Mouse (Mus musculus) forebrain, postnatal 0 days (tissue): ENCODE measurements around the gene Egr2. TPM values are rescaled to one million over a fixed set of nuclear protein-coding genes. Genes with fewer than 3 reads are reported as not detected.

ENCODE experiments used
- ATAC-seq: fragments of 200-750 bp; cut with Nextera tagmentation; 2 replicates; pipeline ENCODE4 v1.8.0; 2017; ENCODE audit warnings: mild to moderate bottlenecking, moderate library complexity
- DNase-seq: peaks from one replicate; pipeline ENCODE4 v3.0.0-alpha.2; 2015
- H3K27ac ChIP-seq: fragments of 300-500 bp; sonication (generic); 2 replicates; pipeline ENCODE4 v1.5.1; 2014; ENCODE audit warnings: low read depth, mild to moderate bottlenecking, antibody characterized with exemption, low read length, moderate library complexity, mixed read lengths
- H3K27me3 ChIP-seq: fragments of 300-500 bp; sonication (generic); 2 replicates; pipeline ENCODE4 v1.6.1; 2014; ENCODE audit warnings: mild to moderate bottlenecking, low read length, mixed read lengths; ENCODE audit not compliant: insufficient read depth
- H3K36me3 ChIP-seq: fragments of 300-500 bp; sonication (generic); 2 replicates; pipeline ENCODE4 v1.6.1; 2014; ENCODE audit warnings: mild to moderate bottlenecking, moderate library complexity; ENCODE audit not compliant: insufficient read depth
- H3K4me1 ChIP-seq: fragments of 300-500 bp; sonication (generic); 2 replicates; pipeline ENCODE4 v1.6.1; 2014; ENCODE audit warnings: antibody characterized with exemption; ENCODE audit not compliant: insufficient read depth
- H3K4me2 ChIP-seq: fragments of 300-500 bp; sonication (generic); 2 replicates; pipeline ENCODE4 v1.6.1; 2014; ENCODE audit warnings: low read depth, mild to moderate bottlenecking, moderate library complexity
- H3K4me3 ChIP-seq: fragments of 300-500 bp; sonication (generic); 2 replicates; pipeline ENCODE4 v1.5.1; 2014; ENCODE audit warnings: low read depth, low read length, mixed read lengths
- H3K9ac ChIP-seq: fragments of 300-500 bp; sonication (generic); 2 replicates; pipeline ENCODE4 v1.6.1; 2014; ENCODE audit warnings: mild to moderate bottlenecking
- H3K9me3 ChIP-seq: fragments of 300-500 bp; sonication (generic); 2 replicates; pipeline ENCODE4 v1.6.1; 2016; ENCODE audit warnings: low read length
- CTCF ChIP-seq: sonication (generic); IDR thresholded peaks from 2 replicates; pipeline ENCODE4 v1.5.1; 2016; ENCODE audit warnings: antibody characterized with exemption, control low read depth, low read depth
- WGBS: fragments of 180-500 bp; shearing (Covaris S2); extraction: QIAGEN DNeasy Blood & Tissue Kit; methylation state at CpG from one replicate; pipeline ENCODE4 v1.1.7; 2014; 5-methylcytosine and 5-hydroxymethylcytosine counted together
- polyA plus RNA-seq: library from polyadenylated mRNA; unstranded; fragments of >200 nt; fragmentation: Nextera tagmentation; extraction: Ambion mirVana; gene quantifications from 2 replicates; pipeline ENCODE4 v1.2.1, GENCODE M21; 2015
- total RNA-seq: library from RNA; depleted of rRNA; stranded (reverse); fragments of >200 nt; gene quantifications from 2 replicates; pipeline ENCODE4 v1.2.3, GENCODE M21; 2014

Gene Egr2
- total and polyA plus RNA-seq, 2 experiments from 2014 or later = 1.1 to 1.3 TPM

DNA sequence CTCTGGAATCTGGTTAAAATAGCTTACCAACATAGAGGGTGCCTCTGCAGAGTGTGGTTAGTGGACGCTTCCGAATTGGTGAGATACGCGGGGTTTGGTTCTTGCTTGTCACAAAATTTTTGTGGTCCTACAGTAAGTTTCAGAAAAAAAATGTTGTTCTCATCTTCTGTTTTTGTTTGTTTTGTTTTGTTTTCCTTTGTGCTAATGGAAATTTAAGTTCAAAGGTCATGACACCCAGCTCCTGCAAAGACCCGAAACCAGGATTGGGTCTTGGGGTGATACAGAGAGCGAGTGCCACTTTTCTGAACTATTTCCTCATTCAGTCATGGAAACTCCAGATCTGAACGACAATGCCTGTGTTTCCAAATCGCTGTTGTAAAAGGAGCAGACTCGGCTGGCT is 37.3 kb upstream of the Egr2 start:
- no peak overlapping the region for H3K9ac ChIP-seq
- H3K4me1 ChIP-seq = no peaks in the 10 kb centered on the region
- DNase-seq (no peak), ATAC-seq (no peak)
- no peaks in the 10 kb centered on the region for H3K36me3 ChIP-seq
- TF ChIP-seq CTCF = no peak
- no peak overlapping the region for H3K4me3 ChIP-seq
- no peaks in the 10 kb centered on the region for H3K27me3 ChIP-seq
- no peaks in the 10 kb centered on the region for H3K9me3 ChIP-seq
- 95% methylated on average over 9 of the region's 9 CpGs for WGBS
- H3K27ac ChIP-seq = no peak overlapping the region
- no peak overlapping the region for H3K4me2 ChIP-seq

DNA sequence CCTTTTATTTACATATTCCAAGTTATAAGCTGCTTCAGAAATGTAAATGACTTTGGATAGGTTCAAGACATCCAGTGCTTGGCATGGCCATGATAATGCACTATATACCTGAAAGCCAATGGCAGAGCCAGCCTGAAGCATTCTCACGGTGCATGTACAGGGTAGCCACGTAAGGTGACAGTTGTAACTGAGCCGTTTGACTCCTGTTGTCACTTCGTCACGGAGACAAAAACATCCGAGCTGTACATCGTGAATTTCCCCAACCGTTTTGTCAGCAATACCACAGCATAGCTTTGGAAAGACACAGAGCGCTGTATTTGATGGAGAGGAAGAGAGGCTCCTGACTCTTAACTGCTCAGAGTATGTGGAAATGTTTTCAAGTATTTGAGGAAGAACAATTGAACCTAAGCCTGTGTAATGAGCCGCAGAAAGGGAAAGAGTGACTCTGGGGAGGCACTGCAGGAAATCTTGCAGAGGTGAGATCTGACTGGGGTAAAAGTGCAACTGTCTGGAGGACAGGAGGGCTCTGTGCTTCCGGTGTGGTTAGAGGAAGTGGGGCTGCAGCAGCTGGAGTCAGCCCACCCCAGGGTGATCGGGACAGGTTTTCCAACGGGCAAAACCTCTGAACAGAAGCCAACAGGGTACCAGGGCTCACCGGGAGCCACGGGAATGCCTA is 31.8 kb upstream of the Egr2 start:
- Histone ChIP-seq H3K9ac (no peak overlapping the region), H3K9me3 (no peaks in the 10 kb centered on the region), H3K36me3 (no peaks in the 10 kb centered on the region), H3K4me1 (no peaks in the 10 kb centered on the region), H3K27me3 (no peaks in the 10 kb centered on the region), H3K4me2 (no peak overlapping the region), H3K27ac (no peak overlapping the region), H3K4me3 (no peak overlapping the region)
- WGBS = 61% methylated on average over 15 of the region's 15 CpGs
- DNase-seq (no peak), ATAC-seq (no peak)
- no peak for TF ChIP-seq CTCF

DNA sequence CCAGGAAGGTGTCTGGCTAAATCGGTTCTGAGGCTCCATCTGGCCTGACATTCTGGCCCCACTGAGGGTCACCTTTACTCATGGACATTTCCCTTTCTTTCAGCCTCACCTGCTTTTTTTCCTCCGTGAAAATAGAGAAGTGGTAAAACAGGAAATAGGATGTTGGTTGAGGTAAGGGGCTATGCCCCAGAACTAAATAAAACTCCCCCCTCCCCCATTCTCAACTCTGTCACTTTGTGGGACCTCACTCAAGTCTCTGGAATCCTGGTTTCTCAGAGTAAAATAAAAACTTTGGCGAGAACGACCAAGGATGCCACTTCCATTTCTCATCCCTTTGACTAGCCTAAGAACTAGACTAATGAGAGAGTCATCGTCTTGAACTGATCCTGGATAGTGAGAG is 31.2 kb upstream of the Egr2 start:
- no peak for DNase-seq
- no peak overlapping the region for H3K9ac ChIP-seq
- ATAC-seq = no peak
- no peaks in the 10 kb centered on the region for H3K36me3 ChIP-seq
- no peak overlapping the region for H3K27ac ChIP-seq
- 65% methylated on average over 5 of the region's 5 CpGs for WGBS
- no peak overlapping the region for H3K4me2 ChIP-seq
- no peaks in the 10 kb centered on the region for H3K9me3 ChIP-seq
- H3K27me3 ChIP-seq = no peaks in the 10 kb centered on the region
- no peak overlapping the region for H3K4me3 ChIP-seq
- no peaks in the 10 kb centered on the region for H3K4me1 ChIP-seq
- no peak for TF ChIP-seq CTCF

DNA sequence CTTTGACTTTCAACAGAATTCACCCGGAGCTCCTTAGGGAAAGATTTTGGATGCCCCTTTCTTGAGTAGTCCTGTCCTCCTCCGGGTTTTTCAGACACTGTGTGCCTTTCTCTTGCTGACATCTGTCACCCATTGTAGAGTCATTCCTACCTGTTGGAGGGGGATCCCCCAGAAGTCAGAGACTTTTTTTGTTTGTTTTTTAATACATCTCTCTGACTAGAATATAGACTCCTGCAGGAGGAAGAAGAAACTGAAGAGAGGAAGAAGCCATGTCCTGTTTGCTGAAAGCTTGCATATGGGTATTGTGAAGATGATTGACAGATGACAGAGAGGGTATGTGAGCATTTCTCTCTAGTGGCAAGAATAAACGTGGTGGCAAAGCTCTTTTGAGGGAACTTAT is 30.0 kb upstream of the Egr2 start:
- no peaks in the 10 kb centered on the region for H3K36me3 ChIP-seq
- H3K9ac ChIP-seq = no peak overlapping the region
- no peak overlapping the region for H3K4me3 ChIP-seq
- no peaks in the 10 kb centered on the region for H3K4me1 ChIP-seq
- TF ChIP-seq CTCF = no peak
- ATAC-seq (no peak), DNase-seq (no peak)
- no peak overlapping the region for H3K27ac ChIP-seq
- no peaks in the 10 kb centered on the region for H3K27me3 ChIP-seq
- WGBS = 73% methylated on average over 3 of the region's 3 CpGs
- no peak overlapping the region for H3K4me2 ChIP-seq
- no peaks in the 10 kb centered on the region for H3K9me3 ChIP-seq

DNA sequence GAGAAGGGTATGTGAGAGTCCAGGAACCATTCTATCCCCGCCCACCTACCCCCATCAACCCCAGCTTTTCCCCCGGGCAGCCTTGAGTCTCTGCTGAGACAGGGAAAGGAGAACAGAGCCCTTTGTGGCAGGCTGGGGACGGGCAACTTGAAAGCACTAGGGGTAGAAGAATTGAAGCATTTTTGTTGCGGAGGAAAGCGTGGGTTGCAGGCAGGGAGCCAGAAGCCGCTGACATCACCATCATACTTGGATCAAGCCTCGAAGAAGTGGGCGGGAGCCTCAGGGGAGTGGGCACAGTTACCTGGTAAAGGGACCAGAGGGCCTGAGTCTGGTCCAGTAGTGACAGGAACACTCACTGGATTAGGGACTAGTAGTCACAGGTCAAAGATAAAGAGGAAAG is 23.1 kb upstream of the Egr2 start:
- H3K27me3 ChIP-seq = no peaks in the 10 kb centered on the region
- no peaks in the 10 kb centered on the region for H3K4me1 ChIP-seq
- ATAC-seq = no peak
- no peak for DNase-seq
- 38% methylated on average over 8 of the region's 8 CpGs for WGBS
- H3K36me3 ChIP-seq = no peaks in the 10 kb centered on the region
- H3K9ac ChIP-seq = no peak overlapping the region
- no peak for TF ChIP-seq CTCF
- H3K9me3 ChIP-seq = no peaks in the 10 kb centered on the region
- no peak overlapping the region for H3K4me3 ChIP-seq
- no peak overlapping the region for H3K4me2 ChIP-seq
- no peak overlapping the region for H3K27ac ChIP-seq

DNA sequence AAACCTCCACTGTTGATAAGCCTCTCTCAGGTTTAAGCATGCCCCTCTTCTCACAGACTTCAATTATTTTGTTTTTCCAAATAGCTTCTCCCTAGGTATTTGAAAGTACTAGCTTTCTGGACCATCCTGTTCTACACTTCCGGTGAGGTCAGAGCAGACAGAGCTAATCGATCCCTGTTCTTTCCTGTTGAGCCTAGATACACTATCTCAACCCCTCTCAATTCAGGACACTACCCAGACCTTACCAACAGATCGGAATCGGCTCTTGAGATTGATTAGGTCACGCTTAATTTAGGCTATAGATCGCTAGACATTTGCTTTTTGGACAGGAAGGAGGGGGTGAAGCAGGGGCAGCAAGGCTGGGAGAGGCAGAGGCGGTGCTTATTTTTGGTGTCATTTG is 22.4 kb upstream of the Egr2 start:
- DNase-seq = no peak
- no peak overlapping the region for H3K4me3 ChIP-seq
- H3K4me2 ChIP-seq = no peak overlapping the region
- no peak overlapping the region for H3K9ac ChIP-seq
- TF ChIP-seq CTCF = no peak
- ATAC-seq = no peak
- H3K4me1 ChIP-seq = no peaks in the 10 kb centered on the region
- no peak overlapping the region for H3K27ac ChIP-seq
- 76% methylated on average over 7 of the region's 7 CpGs for WGBS
- no peaks in the 10 kb centered on the region for H3K9me3 ChIP-seq
- no peaks in the 10 kb centered on the region for H3K36me3 ChIP-seq
- no peaks in the 10 kb centered on the region for H3K27me3 ChIP-seq

DNA sequence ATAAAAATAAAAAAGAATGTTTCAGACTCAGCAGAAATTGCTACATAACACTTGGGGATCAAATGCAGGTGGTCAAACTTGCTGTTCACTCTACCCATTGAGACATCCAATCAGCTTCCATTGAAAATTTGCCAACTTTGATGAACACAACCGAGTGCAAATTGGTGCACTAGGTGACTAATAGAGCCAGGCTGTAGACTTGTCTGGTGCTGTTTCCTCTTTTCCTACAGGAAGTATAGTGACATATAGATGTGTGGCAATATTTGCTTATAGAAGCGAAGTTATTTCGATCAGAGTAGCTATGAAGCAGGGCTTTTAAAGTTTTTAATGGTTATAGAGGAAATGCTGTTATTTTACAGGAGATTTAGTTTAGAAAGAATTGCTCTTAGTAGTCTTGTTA is 16.5 kb upstream of the Egr2 start:
- Histone ChIP-seq H3K27ac (no peak overlapping the region), H3K4me3 (no peak overlapping the region), H3K4me2 (no peak overlapping the region), H3K9ac (no peak overlapping the region), H3K4me1 (no peaks in the 10 kb centered on the region), H3K9me3 (no peaks in the 10 kb centered on the region), H3K27me3 (no peaks in the 10 kb centered on the region; the same call in 1 of the 2 replicates), H3K36me3 (no peaks in the 10 kb centered on the region)
- WGBS = 93% methylated on average over 3 of the region's 3 CpGs
- DNase-seq = no peak
- no peak for TF ChIP-seq CTCF
- no peak for ATAC-seq
